Mouse (Mus musculus): ENCODE data around the gene F12.

- TF ChIP-seq CTCF (IDR thresholded peaks at IDR 0.05; ENCODE audit: extremely low read depth, insufficient read length, insufficient replicate concordance, low read depth, low read length) (no peak), POLR2A (IDR thresholded peaks at IDR 0.05; ENCODE audit: low read depth, low read length) (no peak)
Observed at GRCm38 (mm10) chr13:55475750-55476149, 49.2 kb upstream of the F12 start.
